Mouse (Mus musculus): ENCODE measurements around the gene Kmt2d. TPM values are rescaled to one million over a fixed set of nuclear protein-coding genes. Genes with fewer than 3 reads are reported as not detected.

Kmt2d gene
- 7.9 and 9.2 TPM in 2 replicates for polyA plus RNA-seq (2015; fragmentation: Nextera tagmentation; extraction: Ambion mirVana)

GRCm38 (mm10) chr15:98871070-98871915 is at the start of gene Kmt2d:
Kmt2d (minus strand) TSS chr15:98871204.

GRCm38 (mm10) chr15:98917538-98918498 is 46.8 kb upstream of the Kmt2d start, which contains the start of gene Lmbr1l:
Lmbr1l (minus strand) TSS chr15:98918231.

GRCm38 (mm10) chr15:98897928-98898800 is 27.2 kb upstream of the Kmt2d start, which contains the start of gene Dhh:
Dhh (minus strand) TSS chr15:98898540.

GRCm38 (mm10) chr15:98893940-98894745 is 23.1 kb upstream of the Kmt2d start, which contains the start of gene Rhebl1:
Rhebl1 (minus strand) TSS chr15:98894540.

GRCm38 (mm10) chr15:98830736-98831683 is 40.0 kb downstream of the Kmt2d start, which contains the start of gene Prkag1:
Prkag1 (minus strand) TSS chr15:98831521.

GRCm38 (mm10) chr15:98809390-98809789 is 61.6 kb downstream of the Kmt2d start, which contains the start of gene Ddn:
Ddn (minus strand) TSS chr15:98809490.

GRCm38 (mm10) chr15:98789661-98790535 is 81.1 kb downstream of the Kmt2d start, which contains the start of gene Wnt1:
Wnt1 (plus strand) TSS chr15:98789857.

Other genes starting within 250 kb of the Kmt2d start
- gene Cacnb3, start 240.4 kb downstream of the Kmt2d start, polyA plus RNA-seq (2015; fragmentation: Nextera tagmentation; extraction: Ambion mirVana): 76.7 and 90.3 TPM in 2 replicates
- 20.5 and 21.6 TPM in 2 replicates for gene Ddx23, start 208.3 kb downstream of the Kmt2d start, polyA plus RNA-seq (2015; fragmentation: Nextera tagmentation; extraction: Ambion mirVana)
- 18.3 and 19.6 TPM in 2 replicates for gene Rnd1, start 193.7 kb downstream of the Kmt2d start, polyA plus RNA-seq (2015; fragmentation: Nextera tagmentation; extraction: Ambion mirVana)
- gene Ccdc65, start 163.0 kb downstream of the Kmt2d start, polyA plus RNA-seq (2015; fragmentation: Nextera tagmentation; extraction: Ambion mirVana): 8.8 and 9.1 TPM in 2 replicates
- gene Fkbp11, start 143.0 kb downstream of the Kmt2d start, polyA plus RNA-seq (2015; fragmentation: Nextera tagmentation; extraction: Ambion mirVana): 7.5 and 8.3 TPM in 2 replicates
- 107 and 109 TPM in 2 replicates for gene Arf3, start 108.0 kb downstream of the Kmt2d start, polyA plus RNA-seq (2015; fragmentation: Nextera tagmentation; extraction: Ambion mirVana)
- 0.06 TPM in 1 of 2 replicates, not detected in the other for gene Wnt10b, start 93.1 kb downstream of the Kmt2d start, polyA plus RNA-seq (2015; fragmentation: Nextera tagmentation; extraction: Ambion mirVana)
- gene Wnt1, start 81.3 kb downstream of the Kmt2d start, polyA plus RNA-seq (2015; fragmentation: Nextera tagmentation; extraction: Ambion mirVana): 0.34 and 0.43 TPM in 2 replicates
- 0.32 and 0.39 TPM in 2 replicates for gene Ddn, start 61.7 kb downstream of the Kmt2d start, polyA plus RNA-seq (2015; fragmentation: Nextera tagmentation; extraction: Ambion mirVana)
- gene Prkag1, start 39.7 kb downstream of the Kmt2d start, polyA plus RNA-seq (2015; fragmentation: Nextera tagmentation; extraction: Ambion mirVana): 52.9 and 53.3 TPM in 2 replicates
- 24.1 and 27.3 TPM in 2 replicates for gene Rhebl1, start 23.3 kb upstream of the Kmt2d start, polyA plus RNA-seq (2015; fragmentation: Nextera tagmentation; extraction: Ambion mirVana)
- gene Dhh, start 27.3 kb upstream of the Kmt2d start, polyA plus RNA-seq (2015; fragmentation: Nextera tagmentation; extraction: Ambion mirVana): 7.4 and 9.6 TPM in 2 replicates
- gene Lmbr1l, start 47.0 kb upstream of the Kmt2d start, polyA plus RNA-seq (2015; fragmentation: Nextera tagmentation; extraction: Ambion mirVana): 12.3 and 15.5 TPM in 2 replicates
- gene Tuba1b, start 63.4 kb upstream of the Kmt2d start, polyA plus RNA-seq (2015; fragmentation: Nextera tagmentation; extraction: Ambion mirVana): 1,597 and 1,748 TPM in 2 replicates
- not detected in 2 replicates for gene Gm49450, start 82.3 kb upstream of the Kmt2d start, polyA plus RNA-seq (2015; fragmentation: Nextera tagmentation; extraction: Ambion mirVana)
- 8,375 and 9,600 TPM in 2 replicates for gene Tuba1a, start 82.5 kb upstream of the Kmt2d start, polyA plus RNA-seq (2015; fragmentation: Nextera tagmentation; extraction: Ambion mirVana)
- gene Tuba1c, start 158.7 kb upstream of the Kmt2d start, polyA plus RNA-seq (2015; fragmentation: Nextera tagmentation; extraction: Ambion mirVana): 11.9 and 12.2 TPM in 2 replicates
- 119 and 163 TPM in 2 replicates for gene Prph, start 184.0 kb upstream of the Kmt2d start, polyA plus RNA-seq (2015; fragmentation: Nextera tagmentation; extraction: Ambion mirVana)
- gene Troap, start 203.4 kb upstream of the Kmt2d start, polyA plus RNA-seq (2015; fragmentation: Nextera tagmentation; extraction: Ambion mirVana): 3.1 TPM in 2 replicates
- 2.1 and 3.4 TPM in 2 replicates for gene C1ql4, start 216.6 kb upstream of the Kmt2d start, polyA plus RNA-seq (2015; fragmentation: Nextera tagmentation; extraction: Ambion mirVana)
- gene Dnajc22, start 222.0 kb upstream of the Kmt2d start, polyA plus RNA-seq (2015; fragmentation: Nextera tagmentation; extraction: Ambion mirVana): 0.14 and 0.26 TPM in 2 replicates